Mouse (Mus musculus): Measurements from ENCODE around the gene Ccdc188. TPM values are rescaled to one million over a fixed set of nuclear protein-coding genes. Genes with fewer than 3 reads are reported as not detected.
"Not testable (repeated sequence)": the region's sequence is repeated elsewhere in the genome, so short reads cannot be mapped to it uniquely, and the experiment has no call there.

The Ccdc188 gene
- polyA plus RNA-seq (2012; rRNA removed), result not detected in 2 replicates

- 94% methylated on average over 4 of the region's 4 CpGs for WGBS
- no peak for DNase-seq (ENCODE audit: low read depth, low spot score)
Observed at GRCm38 (mm10) chr16:18217579-18217978, at the start of gene Ccdc188. Gene Ccdc188 (plus strand): TSS chr16:18217879.

DNA sequence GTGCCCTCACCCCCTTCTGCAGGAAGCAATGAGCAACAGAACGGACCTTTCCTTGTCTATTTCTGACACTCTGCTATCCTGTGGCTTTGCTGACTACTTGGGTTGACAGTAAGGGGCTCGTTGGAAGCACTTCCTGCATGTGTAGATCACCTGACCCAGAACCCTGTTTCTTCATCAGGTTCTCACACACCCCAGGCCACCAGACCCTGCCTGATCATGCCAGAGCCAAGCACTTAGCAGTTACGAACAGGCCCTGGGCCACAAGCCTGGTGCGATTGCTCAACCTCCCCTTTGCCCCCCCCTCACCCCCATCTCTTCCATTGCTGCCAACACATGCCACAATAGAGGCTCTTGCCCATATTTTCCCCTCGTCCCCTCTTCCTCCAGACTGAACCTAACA, 48.5 kb upstream of the Ccdc188 start:
- DNase-seq (ENCODE audit: low read depth, low spot score), result no peak
- WGBS, result 69% methylated on average over 5 of the region's 5 CpGs

DNA sequence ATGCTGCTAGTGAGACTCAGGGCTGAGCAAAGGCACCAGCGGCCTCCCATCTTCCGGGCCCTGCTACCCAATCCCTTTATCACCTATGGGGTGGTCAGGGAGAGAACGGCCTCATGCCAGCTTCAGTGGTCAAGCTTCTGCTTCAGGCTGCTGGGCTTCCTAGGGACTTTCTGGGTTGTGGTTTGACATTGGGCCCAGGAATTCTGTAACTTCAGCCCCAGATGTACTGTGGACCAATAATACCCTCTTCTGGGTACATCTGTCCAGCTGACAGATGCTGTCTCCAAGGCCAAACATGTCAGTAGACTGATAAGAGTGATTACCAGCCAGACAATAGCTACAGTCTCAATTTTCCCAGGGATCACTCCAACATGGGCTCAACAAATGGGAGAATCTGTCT, 47.9 kb upstream of the Ccdc188 start:
- DNase-seq (ENCODE audit: low read depth, low spot score), result no peak
- 92% methylated on average over 3 of the region's 3 CpGs for WGBS

GRCm38 (mm10) chr16:18172266-18172855, 45.3 kb upstream of the Ccdc188 start:
- 12% methylated on average over 7 of the region's 7 CpGs for WGBS

GRCm38 (mm10) chr16:18173231-18173630, 44.4 kb upstream of the Ccdc188 start:
- 76% methylated on average over 9 of the region's 9 CpGs for WGBS
- no peak for DNase-seq (ENCODE audit: low read depth, low spot score)

More at GRCm38 (mm10) chr16:18172266-18172855, 45.3 kb upstream of the Ccdc188 start:
- DNase-seq (ENCODE audit: low read depth, low spot score), result peak; percentile 38

- 69% methylated on average over 11 of the region's 11 CpGs for WGBS
- no peak for DNase-seq (ENCODE audit: low read depth, low spot score)
Observed at GRCm38 (mm10) chr16:18173788-18174187, 43.9 kb upstream of the Ccdc188 start.

DNA sequence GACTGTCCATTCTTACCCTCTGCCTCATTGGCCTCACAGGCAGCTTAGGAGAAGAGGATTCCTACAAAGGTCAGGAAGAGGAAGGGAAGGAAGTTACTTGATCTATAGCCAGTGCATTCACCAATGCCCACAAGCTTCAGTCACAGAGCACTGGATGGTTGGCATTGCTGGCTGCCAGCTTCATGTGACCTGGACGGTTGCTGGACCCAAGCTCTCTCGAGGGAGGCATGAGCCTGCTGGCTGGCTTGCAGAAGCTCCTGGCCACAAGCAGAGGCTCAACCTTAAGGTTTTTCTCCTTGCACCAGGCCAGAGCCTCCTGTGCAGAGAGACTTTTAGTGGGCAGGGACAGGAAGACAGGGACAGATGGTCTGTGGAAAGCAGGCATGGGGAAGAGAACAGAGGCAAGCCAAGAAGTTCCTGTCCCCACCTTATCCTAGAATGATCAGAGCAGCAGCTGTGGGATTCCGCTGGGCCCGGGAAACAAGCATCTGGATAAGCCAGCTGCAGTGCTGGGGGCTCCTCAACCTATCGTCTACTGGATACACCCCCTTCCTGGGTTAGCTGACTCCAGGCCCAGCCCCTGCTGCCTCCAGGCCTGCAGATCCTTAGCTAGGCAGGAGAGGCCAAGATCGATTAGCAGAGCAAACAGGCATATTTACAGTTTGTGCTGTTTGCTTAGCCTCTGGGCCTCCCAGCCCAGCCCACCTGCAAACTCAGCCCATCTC, 41.7 kb upstream of the Ccdc188 start:
- no peak for DNase-seq (ENCODE audit: low read depth, low spot score)
- 51% methylated on average over 6 of the region's 6 CpGs for WGBS

GRCm38 (mm10) chr16:18176758-18177157, 40.9 kb upstream of the Ccdc188 start:
- DNase-seq (ENCODE audit: low read depth, low spot score), result no peak
- 70% methylated on average over 4 of the region's 4 CpGs for WGBS

DNA sequence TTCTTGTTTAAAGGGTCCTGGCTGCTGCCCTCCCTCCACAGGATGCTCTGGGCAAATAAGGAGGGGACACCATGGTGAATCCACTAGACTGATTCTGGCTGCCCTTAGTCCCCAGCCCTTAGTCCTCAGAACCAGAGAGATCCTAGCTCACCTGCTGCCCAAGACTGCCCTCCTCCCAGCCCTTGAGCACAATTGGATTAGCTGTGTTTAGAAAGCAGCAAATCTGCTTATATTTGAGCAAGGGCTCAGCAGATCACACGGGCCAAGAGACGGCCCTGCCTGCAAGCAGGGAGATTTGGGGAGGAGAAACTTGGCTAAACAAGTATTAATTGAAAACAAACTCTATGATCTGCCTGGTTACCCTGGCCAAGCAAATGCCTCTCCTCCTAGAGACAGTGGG, 38.1 kb upstream of the Ccdc188 start:
- 41% methylated on average over 2 of the region's 2 CpGs for WGBS
- no peak for DNase-seq (ENCODE audit: low read depth, low spot score)

- WGBS, result 43% methylated on average over 10 of the region's 10 CpGs
- no peak for DNase-seq (ENCODE audit: low read depth, low spot score)
Observed at GRCm38 (mm10) chr16:18181398-18181797, 36.3 kb upstream of the Ccdc188 start.

- 85% methylated on average over 8 of the region's 8 CpGs for WGBS
Observed at GRCm38 (mm10) chr16:18182766-18183165, 34.9 kb upstream of the Ccdc188 start.

GRCm38 (mm10) chr16:18185715-18186449, 31.8 kb upstream of the Ccdc188 start:
- WGBS, result 14% methylated on average over 8 of the region's 8 CpGs
- peak; percentile 47 for DNase-seq (ENCODE audit: low read depth, low spot score)

More at GRCm38 (mm10) chr16:18182766-18183165, 34.9 kb upstream of the Ccdc188 start:
- no peak for DNase-seq (ENCODE audit: low read depth, low spot score)

DNA sequence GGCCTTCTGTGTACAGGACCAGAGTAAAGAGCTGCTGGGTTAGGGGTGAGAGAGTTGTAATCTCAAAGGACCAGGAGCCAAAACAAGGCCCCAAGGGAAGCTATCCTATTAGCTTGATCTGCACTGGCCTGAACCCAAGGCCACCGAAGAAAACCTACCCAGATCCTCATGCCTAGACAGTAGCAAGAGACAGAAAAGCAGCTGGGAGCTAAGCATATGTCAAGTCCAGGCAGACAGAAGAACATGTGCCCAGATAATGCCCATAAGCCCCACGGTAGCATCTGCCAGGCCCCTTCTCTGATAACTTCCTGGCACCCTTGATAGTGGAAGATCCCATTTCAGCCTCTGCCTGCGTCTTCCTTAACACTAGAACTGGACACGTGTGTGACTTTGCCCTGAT, 30.9 kb upstream of the Ccdc188 start:
- no peak for DNase-seq (ENCODE audit: low read depth, low spot score)

GRCm38 (mm10) chr16:18187221-18187620, 30.5 kb upstream of the Ccdc188 start:
- no peak for DNase-seq (ENCODE audit: low read depth, low spot score)
- 82% methylated on average over 3 of the region's 3 CpGs for WGBS

More for the DNA sequence above, 30.9 kb upstream of the Ccdc188 start:
- WGBS, result 81% methylated on average over 4 of the region's 4 CpGs

GRCm38 (mm10) chr16:18191006-18191405, 26.7 kb upstream of the Ccdc188 start:
- WGBS, result 60% methylated on average over 2 of the region's 2 CpGs
- no peak for DNase-seq (ENCODE audit: low read depth, low spot score)

DNA sequence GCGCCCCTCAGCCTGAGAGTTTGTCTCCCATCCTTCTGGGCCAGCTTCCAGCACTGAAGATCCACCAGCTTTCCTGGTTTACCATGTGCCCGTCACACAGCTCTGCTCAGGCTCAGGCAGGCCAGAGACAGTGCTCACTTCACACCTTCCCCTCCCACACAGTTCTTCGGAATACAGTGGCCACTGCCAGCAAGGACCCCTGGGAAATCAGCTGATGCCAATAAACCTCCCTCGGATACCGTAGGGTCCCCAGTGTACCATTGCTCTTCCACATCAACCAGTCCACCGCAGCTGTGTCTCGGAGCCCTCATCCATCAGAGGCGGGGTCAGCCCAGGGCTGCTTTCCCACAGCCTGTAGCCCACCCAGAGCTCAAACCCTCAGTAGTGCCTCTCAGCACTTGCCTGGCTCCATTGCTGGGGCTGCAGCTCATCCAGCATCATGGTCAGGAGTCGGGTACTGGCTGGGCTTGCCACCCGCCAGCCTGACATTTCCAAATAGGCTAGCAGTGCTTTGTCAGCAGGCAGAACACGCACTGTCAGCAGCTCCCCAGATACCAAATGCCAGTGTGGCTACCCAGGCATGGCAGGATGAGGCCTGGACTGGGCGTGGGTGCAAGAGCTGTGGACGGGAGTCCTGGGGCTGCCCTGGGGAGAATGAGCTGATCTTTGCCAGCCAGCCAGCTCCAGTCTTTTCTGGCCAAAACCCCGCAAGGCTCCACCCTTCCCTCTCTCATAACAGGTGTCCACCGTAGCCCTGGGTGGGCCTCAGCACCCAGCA, 23.3 kb upstream of the Ccdc188 start:
- WGBS, result 69% methylated on average over 15 of the region's 15 CpGs
- no peak for DNase-seq (ENCODE audit: low read depth, low spot score)

- DNase-seq (ENCODE audit: low read depth, low spot score), result peak; percentile 81
- WGBS, result 26% methylated on average over 5 of the region's 5 CpGs
Observed at GRCm38 (mm10) chr16:18195068-18195467, 22.6 kb upstream of the Ccdc188 start.

GRCm38 (mm10) chr16:18195561-18195960, 22.1 kb upstream of the Ccdc188 start:
- DNase-seq (ENCODE audit: low read depth, low spot score), result not testable (repeated sequence)
- WGBS, result 21% methylated on average over 3 of the region's 3 CpGs

GRCm38 (mm10) chr16:18197881-18198280, 19.8 kb upstream of the Ccdc188 start:
- DNase-seq (ENCODE audit: low read depth, low spot score), result no peak
- WGBS, result 89% methylated on average over 6 of the region's 6 CpGs

All from large intestine, adult 2 months (tissue).